Mouse (Mus musculus) neural tube, embryonic 15.5 days (tissue): ENCODE data around the gene Ep400. TPM values are rescaled to one million over a fixed set of nuclear protein-coding genes. Genes with fewer than 3 reads are reported as not detected.
A peak's percentile ranks its signal among the peaks of the same experiment; 100 is the strongest.

Source experiments
- ATAC-seq: fragments of 200-750 bp; cut with Nextera tagmentation; 2 replicates; pipeline ENCODE4 v1.8.0; 2017; ENCODE audit warnings: mild to moderate bottlenecking, moderate TSS enrichment, moderate library complexity; ENCODE audit not compliant: low FRiP score
- H3K27ac ChIP-seq: fragments of 300-500 bp; sonication (generic); replicated peaks from 2 replicates; pipeline ENCODE4 v1.5.1; 2015; ENCODE audit warnings: mild to moderate bottlenecking, inconsistent platforms
- H3K27me3 ChIP-seq: fragments of 300-500 bp; sonication (generic); replicated peaks from 2 replicates; pipeline ENCODE4 v1.6.1; 2015; ENCODE audit warnings: inconsistent platforms
- H3K36me3 ChIP-seq: fragments of 300-500 bp; sonication (generic); 2 replicates; pipeline ENCODE4 v1.6.1; 2015; ENCODE audit warnings: inconsistent platforms
- H3K4me1 ChIP-seq: fragments of 300-500 bp; sonication (generic); 2 replicates; pipeline ENCODE4 v1.6.1; 2015; ENCODE audit warnings: inconsistent platforms
- H3K4me2 ChIP-seq: fragments of 300-500 bp; sonication (generic); 2 replicates; pipeline ENCODE4 v1.6.1; 2015; ENCODE audit warnings: inconsistent platforms, mild to moderate bottlenecking, moderate library complexity
- H3K4me3 ChIP-seq: fragments of 300-500 bp; sonication (generic); replicated peaks from 2 replicates; pipeline ENCODE4 v1.5.1; 2015; ENCODE audit warnings: mild to moderate bottlenecking, inconsistent platforms
- H3K9ac ChIP-seq: fragments of 300-500 bp; sonication (generic); replicated peaks from 2 replicates; pipeline ENCODE4 v1.6.1; 2015; ENCODE audit warnings: mild to moderate bottlenecking, inconsistent platforms
- H3K9me3 ChIP-seq: fragments of 300-500 bp; sonication (generic); replicated peaks from 2 replicates; pipeline ENCODE4 v1.6.1; 2016; ENCODE audit warnings: inconsistent platforms
- WGBS: fragments of 180-500 bp; shearing (Covaris S2); methylation state at CpG from one replicate; pipeline ENCODE4 v1.1.7; 2015; ENCODE audit warnings: mixed read lengths; 5-methylcytosine and 5-hydroxymethylcytosine counted together
- polyA plus RNA-seq: library from polyadenylated mRNA; unstranded; fragments of >200 nt; fragmentation: Nextera tagmentation; extraction: Ambion mirVana; gene quantifications from 2 replicates; pipeline ENCODE4 v1.2.1, GENCODE M21; 2015

The Ep400 gene
- polyA plus RNA-seq, 1 experiment from 2014 or later: 44.0 TPM

GRCm38 (mm10) chr5:110801036-110801624, 30.6 kb upstream of the Ep400 start:
- Histone ChIP-seq H3K36me3 (peaks cover 34% of the 10 kb centered on the region), H3K27me3 (no peaks in the 10 kb centered on the region), H3K4me1 (peaks cover 27% of the 10 kb centered on the region), H3K4me3 (no peak overlapping the region), H3K9ac (no peak overlapping the region), H3K9me3 (no peaks in the 10 kb centered on the region), H3K4me2 (no peak overlapping the region), H3K27ac (no peak overlapping the region)
- WGBS: 92% methylated on average over 3 of the region's 3 CpGs
- no peak for ATAC-seq

- Histone ChIP-seq H3K27me3 (no peaks in the 10 kb centered on the region), H3K36me3 (peaks cover 62% of the 10 kb centered on the region), H3K4me3 (no peak overlapping the region), H3K9ac (no peak overlapping the region), H3K4me1 (0 out of 2 replicates have a peak, but pooled peaks cover 9% of the 10 kb centered on the region), H3K27ac (no peak overlapping the region), H3K4me2 (no peak overlapping the region), H3K9me3 (no peaks in the 10 kb centered on the region)
- ATAC-seq: no peak
- 63% methylated on average over 4 of the region's 4 CpGs for WGBS
These were observed 27.2 kb upstream of the Ep400 start for GRCm38 (mm10) chr5:110797696-110798095.

GRCm38 (mm10) chr5:110794363-110794762, 23.8 kb upstream of the Ep400 start:
- Histone ChIP-seq H3K27me3 (no peaks in the 10 kb centered on the region), H3K4me3 (no peak overlapping the region), H3K4me2 (no peak overlapping the region), H3K9me3 (no peaks in the 10 kb centered on the region), H3K36me3 (peaks cover 95% of the 10 kb centered on the region), H3K4me1 (no peaks in the 10 kb centered on the region), H3K27ac (no peak overlapping the region), H3K9ac (no peak overlapping the region)
- ATAC-seq: no peak
- 75% methylated on average over 7 of the region's 7 CpGs for WGBS

- H3K9me3 ChIP-seq: no peaks in the 10 kb centered on the region
- H3K36me3 ChIP-seq: peaks cover 82% of the 10 kb centered on the region
- no peak overlapping the region for H3K4me3 ChIP-seq
- ATAC-seq: peak; percentile 30; the same call in 1 of the 2 replicates
- no peak overlapping the region for H3K4me2 ChIP-seq
- WGBS: 65% methylated on average over 5 of the region's 5 CpGs
- no peak overlapping the region for H3K27ac ChIP-seq
- no peaks in the 10 kb centered on the region for H3K4me1 ChIP-seq
- H3K27me3 ChIP-seq: no peaks in the 10 kb centered on the region
- no peak overlapping the region for H3K9ac ChIP-seq
These were observed 18.2 kb upstream of the Ep400 start for GRCm38 (mm10) chr5:110788684-110789083.

GRCm38 (mm10) chr5:110786081-110786835, 15.7 kb upstream of the Ep400 start:
- Histone ChIP-seq H3K36me3 (peaks cover 58% of the 10 kb centered on the region), H3K9ac (no peak overlapping the region), H3K27ac (no peak overlapping the region), H3K27me3 (no peaks in the 10 kb centered on the region), H3K4me3 (no peak overlapping the region), H3K4me1 (peaks cover under 1% of the 10 kb centered on the region; the same call in 1 of the 2 replicates), H3K4me2 (no peak overlapping the region), H3K9me3 (no peaks in the 10 kb centered on the region)
- no peak for ATAC-seq
- WGBS: 83% methylated on average over 11 of the region's 11 CpGs

GRCm38 (mm10) chr5:110783150-110783549, 12.6 kb upstream of the Ep400 start:
- 73% methylated on average over 8 of the region's 8 CpGs for WGBS
- no peak overlapping the region for H3K4me3 ChIP-seq
- peaks cover 27% of the 10 kb centered on the region for H3K4me1 ChIP-seq
- H3K27ac ChIP-seq: no peak overlapping the region
- no peaks in the 10 kb centered on the region for H3K27me3 ChIP-seq
- peaks cover 27% of the 10 kb centered on the region for H3K36me3 ChIP-seq
- ATAC-seq: no peak
- H3K9ac ChIP-seq: no peak overlapping the region
- no peak overlapping the region for H3K4me2 ChIP-seq
- no peaks in the 10 kb centered on the region for H3K9me3 ChIP-seq

- Histone ChIP-seq H3K36me3 (peaks cover 17% of the 10 kb centered on the region), H3K27me3 (no peaks in the 10 kb centered on the region), H3K4me3 (no peak overlapping the region), H3K4me1 (peaks cover 27% of the 10 kb centered on the region), H3K4me2 (no peak overlapping the region), H3K27ac (no peak overlapping the region), H3K9ac (no peak overlapping the region), H3K9me3 (no peaks in the 10 kb centered on the region)
- ATAC-seq: no peak
- 87% methylated on average over 7 of the region's 7 CpGs for WGBS
These were observed 11.2 kb upstream of the Ep400 start for GRCm38 (mm10) chr5:110781529-110782238.

GRCm38 (mm10) chr5:110780761-110781528, 10.4 kb upstream of the Ep400 start:
- Histone ChIP-seq H3K36me3 (peaks cover 16% of the 10 kb centered on the region), H3K4me2 (peak overlapping the region; percentile 72), H3K27ac (peak overlapping the region; percentile 58), H3K4me1 (peaks cover 27% of the 10 kb centered on the region), H3K9ac (peak overlapping the region; percentile 66), H3K27me3 (no peaks in the 10 kb centered on the region), H3K4me3 (peak overlapping the region; percentile 78), H3K9me3 (no peaks in the 10 kb centered on the region)
- WGBS: 49% methylated on average over 10 of the region's 10 CpGs
- ATAC-seq: peak; percentile 76

- Histone ChIP-seq H3K36me3 (peaks cover 19% of the 10 kb centered on the region), H3K27ac (peak within 1 kb of the TSS; percentile 58), H3K4me1 (peaks cover 27% of the 10 kb centered on the region), H3K4me2 (peak within 1 kb of the TSS; percentile 72), H3K4me3 (peak within 1 kb of the TSS; percentile 78), H3K9ac (peak within 1 kb of the TSS; percentile 66), H3K27me3 (no peaks in the 10 kb centered on the region), H3K9me3 (no peaks in the 10 kb centered on the region)
- 0% methylated on average over 53 of the region's 57 CpGs for WGBS
- peak; percentile 86 for ATAC-seq
These were observed 9.7 kb upstream of the Ep400 start, which contains the start of gene Pus1 for GRCm38 (mm10) chr5:110779998-110780760. Pus1 (minus strand) TSS chr5:110780659.

GRCm38 (mm10) chr5:110779276-110779997, 8.9 kb upstream of the Ep400 start:
- H3K27me3 ChIP-seq: no peaks in the 10 kb centered on the region
- peaks cover 27% of the 10 kb centered on the region for H3K4me1 ChIP-seq
- no peak for ATAC-seq
- peak overlapping the region; percentile 72 for H3K4me2 ChIP-seq
- WGBS: 24% methylated on average over 15 of the region's 15 CpGs
- H3K27ac ChIP-seq: no peak overlapping the region
- peak overlapping the region; percentile 78 for H3K4me3 ChIP-seq
- peaks cover 26% of the 10 kb centered on the region for H3K36me3 ChIP-seq
- no peaks in the 10 kb centered on the region for H3K9me3 ChIP-seq
- peak overlapping the region; percentile 66 for H3K9ac ChIP-seq
